Mouse (Mus musculus): ENCODE data around the gene Pigv. TPM values are rescaled to one million over a fixed set of nuclear protein-coding genes. Genes with fewer than 3 reads are reported as not detected.
"Not testable (repeated sequence)": the region's sequence is repeated elsewhere in the genome, so short reads cannot be mapped to it uniquely, and the experiment has no call there.

Pigv gene
- polyA plus RNA-seq, 1 experiment, result 15.8 TPM

DNA sequence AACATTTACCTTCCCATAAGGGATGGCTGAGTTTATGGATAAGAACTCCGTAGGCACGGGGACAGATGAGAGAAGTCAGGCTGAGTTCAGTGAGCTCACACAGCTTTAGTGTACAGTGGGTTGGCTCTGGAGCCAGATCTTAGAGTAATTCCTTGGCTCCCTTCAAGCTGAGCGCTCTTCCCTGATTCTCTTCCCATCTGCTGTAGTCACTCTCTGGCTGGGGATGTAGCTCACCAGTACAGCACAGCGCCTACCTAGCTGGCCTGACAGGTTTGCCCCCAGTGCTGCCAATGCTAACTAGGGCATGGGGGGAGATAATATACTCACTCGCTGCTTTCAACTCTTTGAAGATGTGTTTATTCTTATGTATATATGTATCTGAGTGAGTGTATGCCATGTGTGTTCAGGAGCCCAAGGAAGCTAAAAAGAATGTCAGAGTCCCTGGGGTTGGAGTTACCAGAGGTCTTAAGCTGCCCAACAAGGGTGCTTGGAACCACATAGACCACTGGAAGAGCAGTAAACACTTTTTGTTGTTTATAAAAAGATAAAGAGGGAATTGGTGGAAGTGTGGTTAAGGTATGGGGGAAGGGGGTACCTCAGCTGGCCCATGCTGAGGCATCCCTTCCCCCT is 14.5 kb downstream of the Pigv start:
- no peaks in the 10 kb centered on the region for H3K36me3 ChIP-seq (ENCODE audit: control insufficient read depth, insufficient read depth, low read length)
- no peak for DNase-seq
- TF ChIP-seq CTCF (conservative IDR thresholded peaks at IDR 0.05; ENCODE audit: insufficient read depth, insufficient read length, low read depth, low read length) (no peak), POLR2A (IDR thresholded peaks at IDR 0.05; ENCODE audit: low read depth, low read length) (no peak)
- no peaks in the 10 kb centered on the region for H3K27me3 ChIP-seq (replicated peaks; ENCODE audit: control insufficient read depth, insufficient read depth, low read length)
- no peak overlapping the region for H3K4me3 ChIP-seq (ENCODE audit: insufficient read depth, low read depth, low read length)
- H3K4me1 ChIP-seq (ENCODE audit: control insufficient read depth, insufficient read depth, low read length), result peaks cover 18% of the 10 kb centered on the region
- 72% methylated on average over 5 of the region's 5 CpGs for WGBS
- no peak overlapping the region for H3K27ac ChIP-seq (ENCODE audit: insufficient read depth, low read depth, low read length)

DNA sequence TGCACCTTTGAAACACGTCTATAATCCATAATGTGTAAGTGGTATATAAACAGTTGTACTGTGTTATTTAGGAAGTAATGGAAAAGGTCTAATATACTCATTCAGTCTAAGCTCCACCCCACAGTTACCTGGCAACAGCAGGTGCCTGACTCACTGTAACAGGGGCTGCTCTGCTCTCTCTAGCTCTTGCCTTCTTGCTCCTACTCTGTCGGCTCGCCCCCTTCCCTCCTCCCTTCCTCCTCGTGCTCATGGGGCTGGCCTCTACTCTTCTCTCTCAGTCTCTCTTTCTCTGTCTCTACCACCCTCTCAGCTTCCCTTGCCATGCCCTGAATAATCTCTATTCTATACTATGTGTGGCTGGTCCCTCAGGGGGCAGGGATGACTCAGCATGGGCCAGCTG is 15.4 kb downstream of the Pigv start:
- Histone ChIP-seq H3K27ac (ENCODE audit: insufficient read depth, low read depth, low read length) (no peak overlapping the region), H3K4me1 (ENCODE audit: control insufficient read depth, insufficient read depth, low read length) (peaks cover 18% of the 10 kb centered on the region), H3K4me3 (ENCODE audit: insufficient read depth, low read depth, low read length) (no peak overlapping the region), H3K36me3 (ENCODE audit: control insufficient read depth, insufficient read depth, low read length) (no peaks in the 10 kb centered on the region), H3K27me3 (replicated peaks; ENCODE audit: control insufficient read depth, insufficient read depth, low read length) (no peaks in the 10 kb centered on the region)
- TF ChIP-seq CTCF (conservative IDR thresholded peaks at IDR 0.05; ENCODE audit: insufficient read depth, insufficient read length, low read depth, low read length) (no peak), POLR2A (IDR thresholded peaks at IDR 0.05; ENCODE audit: low read depth, low read length) (no peak)
- DNase-seq, result no peak
- WGBS, result 17% methylated on average over 4 of the region's 4 CpGs

DNA sequence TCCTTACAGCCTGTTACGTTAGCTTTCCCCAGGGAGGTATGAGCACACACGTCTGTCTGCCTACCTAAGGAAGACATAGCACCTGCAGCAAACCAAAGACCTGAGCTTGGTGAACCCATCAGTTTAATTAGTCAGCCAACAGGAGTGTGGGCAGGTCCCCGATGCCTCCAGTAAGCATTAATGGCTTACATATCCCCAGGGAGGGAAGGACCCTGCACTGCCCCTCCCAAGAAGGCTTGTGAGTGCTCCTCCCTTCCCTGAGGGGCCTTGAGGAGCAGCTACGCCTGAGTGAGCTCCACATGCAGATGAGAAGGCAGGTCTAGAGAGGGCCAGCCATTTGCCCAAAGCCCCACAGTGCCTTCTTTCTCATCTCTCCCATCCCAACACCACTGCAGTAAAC is 16.2 kb downstream of the Pigv start:
- peak overlapping the region; percentile 48; the same call in 1 of the 2 replicates for H3K27ac ChIP-seq (ENCODE audit: insufficient read depth, low read depth, low read length)
- TF ChIP-seq POLR2A (IDR thresholded peaks at IDR 0.05; ENCODE audit: low read depth, low read length), result no peak
- no peak for TF ChIP-seq CTCF (conservative IDR thresholded peaks at IDR 0.05; ENCODE audit: insufficient read depth, insufficient read length, low read depth, low read length)
- 38% methylated on average over 4 of the region's 4 CpGs for WGBS
- H3K4me3 ChIP-seq (ENCODE audit: insufficient read depth, low read depth, low read length), result no peak overlapping the region
- H3K36me3 ChIP-seq (ENCODE audit: control insufficient read depth, insufficient read depth, low read length), result no peaks in the 10 kb centered on the region
- no peaks in the 10 kb centered on the region for H3K27me3 ChIP-seq (replicated peaks; ENCODE audit: control insufficient read depth, insufficient read depth, low read length)
- peak; percentile 87 for DNase-seq
- H3K4me1 ChIP-seq (ENCODE audit: control insufficient read depth, insufficient read depth, low read length), result peaks cover 18% of the 10 kb centered on the region

DNA sequence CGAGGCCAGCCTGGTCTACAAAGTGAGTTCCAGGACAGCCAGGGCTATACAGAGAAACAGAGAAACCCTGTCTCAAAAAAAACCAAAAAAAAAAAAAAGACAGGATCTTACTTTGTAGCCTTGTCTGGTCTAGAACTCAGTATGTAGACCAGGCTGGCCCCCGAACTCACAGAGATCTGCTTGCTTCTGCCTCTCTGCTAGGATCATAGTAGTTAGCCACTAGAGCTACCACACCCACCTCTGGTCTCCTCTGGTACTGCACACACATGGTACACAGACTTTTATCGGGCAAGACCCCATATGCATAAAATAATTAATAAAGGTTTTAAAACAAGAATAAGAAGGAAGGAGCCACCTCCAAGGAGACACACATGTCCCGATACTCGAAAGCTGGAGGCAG is 18.4 kb downstream of the Pigv start:
- not testable (repeated sequence) for H3K27ac ChIP-seq (ENCODE audit: insufficient read depth, low read depth, low read length); H3K36me3 ChIP-seq (ENCODE audit: control insufficient read depth, insufficient read depth, low read length); H3K27me3 ChIP-seq (replicated peaks; ENCODE audit: control insufficient read depth, insufficient read depth, low read length); H3K4me1 ChIP-seq (ENCODE audit: control insufficient read depth, insufficient read depth, low read length); H3K4me3 ChIP-seq (ENCODE audit: insufficient read depth, low read depth, low read length); DNase-seq
- 97% methylated on average over 5 of the region's 5 CpGs for WGBS

DNA sequence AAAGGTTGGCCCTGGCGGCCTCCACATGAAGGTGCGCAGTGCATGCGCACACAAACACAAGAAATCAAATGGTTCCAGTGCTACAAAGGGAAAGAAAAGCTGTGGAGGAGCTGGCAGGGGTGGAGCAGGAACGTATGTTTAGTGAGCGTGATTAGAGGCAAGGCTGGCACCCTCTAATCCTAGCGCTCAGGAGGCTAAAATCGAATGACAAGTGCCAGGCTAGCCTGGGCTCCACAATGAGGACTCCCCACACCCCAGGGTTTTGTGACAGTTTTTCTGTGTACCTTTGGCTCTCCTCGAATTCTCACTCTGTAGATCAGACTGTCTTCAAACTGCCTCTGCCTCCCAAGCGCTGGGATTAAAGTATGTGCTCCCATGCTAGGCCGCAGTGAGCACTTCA is 19.7 kb downstream of the Pigv start:
- no peak overlapping the region for H3K4me3 ChIP-seq (ENCODE audit: insufficient read depth, low read depth, low read length)
- WGBS, result 89% methylated on average over 10 of the region's 10 CpGs
- DNase-seq, result no peak
- H3K36me3 ChIP-seq (ENCODE audit: control insufficient read depth, insufficient read depth, low read length), result no peaks in the 10 kb centered on the region
- H3K27ac ChIP-seq (ENCODE audit: insufficient read depth, low read depth, low read length), result no peak overlapping the region
- H3K27me3 ChIP-seq (replicated peaks; ENCODE audit: control insufficient read depth, insufficient read depth, low read length), result no peaks in the 10 kb centered on the region
- peaks cover 4% of the 10 kb centered on the region for H3K4me1 ChIP-seq (ENCODE audit: control insufficient read depth, insufficient read depth, low read length)
- TF ChIP-seq POLR2A (IDR thresholded peaks at IDR 0.05; ENCODE audit: low read depth, low read length) (no peak), CTCF (conservative IDR thresholded peaks at IDR 0.05; ENCODE audit: insufficient read depth, insufficient read length, low read depth, low read length) (no peak)

DNA sequence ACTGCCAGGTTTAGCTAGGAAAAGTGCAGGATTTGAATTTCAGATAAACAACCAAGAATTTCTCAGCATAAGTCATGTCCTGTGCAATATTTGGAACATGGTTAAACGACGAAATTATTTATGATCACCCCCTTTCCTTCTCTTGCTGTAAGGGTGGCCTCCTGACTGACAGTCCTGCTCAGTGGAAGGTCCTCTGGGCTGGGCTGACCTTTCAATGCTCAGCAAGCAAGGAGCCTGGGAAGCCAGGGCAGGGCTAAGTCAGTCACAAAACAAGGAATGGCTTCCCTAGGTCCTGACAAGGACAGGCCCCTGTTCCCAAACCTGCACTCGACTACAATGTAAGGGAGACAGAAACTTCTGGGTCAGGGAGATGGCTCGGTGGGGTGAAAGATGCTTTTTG is 20.5 kb downstream of the Pigv start:
- 48% methylated on average over 4 of the region's 4 CpGs for WGBS
- 0 out of 2 replicates have a peak overlapping the region, but pooled peaks have one; percentile 35 for H3K27ac ChIP-seq (ENCODE audit: insufficient read depth, low read depth, low read length)

DNA sequence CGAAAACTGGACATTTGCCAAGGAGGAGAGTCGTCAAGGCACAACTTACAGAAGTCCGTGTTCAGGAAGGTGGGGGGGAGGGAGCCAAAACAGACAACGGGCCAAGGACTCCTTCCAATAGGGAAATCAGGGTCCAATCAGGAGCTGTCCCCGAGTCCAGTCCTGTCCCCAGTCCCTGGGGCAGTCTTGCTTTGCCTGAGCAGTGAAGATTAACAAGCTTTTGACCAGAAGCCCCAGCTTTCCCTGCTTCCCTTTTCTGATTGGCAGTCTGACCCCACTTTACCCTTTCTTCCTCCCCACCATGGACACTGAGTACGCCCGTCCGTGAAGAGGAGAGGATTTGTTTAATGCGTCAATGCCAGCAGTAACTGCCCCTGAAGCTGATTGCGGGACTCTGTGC is 21.0 kb downstream of the Pigv start:
- Histone ChIP-seq H3K4me3 (ENCODE audit: insufficient read depth, low read depth, low read length) (no peak overlapping the region), H3K36me3 (ENCODE audit: control insufficient read depth, insufficient read depth, low read length) (no peaks in the 10 kb centered on the region), H3K27ac (ENCODE audit: insufficient read depth, low read depth, low read length) (peak overlapping the region; percentile 35; the same call in 1 of the 2 replicates), H3K4me1 (ENCODE audit: control insufficient read depth, insufficient read depth, low read length) (no peaks in the 10 kb centered on the region; the same call in 1 of the 2 replicates), H3K27me3 (replicated peaks; ENCODE audit: control insufficient read depth, insufficient read depth, low read length) (no peaks in the 10 kb centered on the region)
- no peak for DNase-seq
- WGBS, result 42% methylated on average over 10 of the region's 10 CpGs
- no peak for TF ChIP-seq CTCF (conservative IDR thresholded peaks at IDR 0.05; ENCODE audit: insufficient read depth, insufficient read length, low read depth, low read length)
- TF ChIP-seq POLR2A (IDR thresholded peaks at IDR 0.05; ENCODE audit: low read depth, low read length), result no peak

More for the DNA sequence above, 20.5 kb downstream of the Pigv start:
- DNase-seq, result no peak
- TF ChIP-seq CTCF (conservative IDR thresholded peaks at IDR 0.05; ENCODE audit: insufficient read depth, insufficient read length, low read depth, low read length) (no peak), POLR2A (IDR thresholded peaks at IDR 0.05; ENCODE audit: low read depth, low read length) (no peak)
- peaks cover under 1% of the 10 kb centered on the region for H3K4me1 ChIP-seq (ENCODE audit: control insufficient read depth, insufficient read depth, low read length)
- H3K36me3 ChIP-seq (ENCODE audit: control insufficient read depth, insufficient read depth, low read length), result no peaks in the 10 kb centered on the region
- H3K27me3 ChIP-seq (replicated peaks; ENCODE audit: control insufficient read depth, insufficient read depth, low read length), result no peaks in the 10 kb centered on the region
- H3K4me3 ChIP-seq (ENCODE audit: insufficient read depth, low read depth, low read length), result no peak overlapping the region

Measured in kidney, adult 2 months (tissue).